Mouse (Mus musculus): ENCODE measurements around the gene Coq10b. TPM values are rescaled to one million over a fixed set of nuclear protein-coding genes. Genes with fewer than 3 reads are reported as not detected.

Gene Coq10b
- polyA plus RNA-seq, 1 experiment: 6.6 TPM

GRCm38 (mm10) chr1:55027253-55027801 is 25.2 kb upstream of the Coq10b start, which contains the start of gene Sf3b1:
Sf3b1 (minus strand) TSS chr1:55027481.
- H3K4me3 ChIP-seq (ENCODE audit: control insufficient read depth, insufficient read depth, low read length): peak within 1 kb of the TSS; percentile 68
- peak within 1 kb of the TSS; percentile 93 for H3K27ac ChIP-seq (ENCODE audit: control insufficient read depth, insufficient read depth, low read length)
- peaks cover 9% of the 10 kb centered on the region for H3K4me1 ChIP-seq (replicated peaks; ENCODE audit: control insufficient read depth, insufficient read depth, low read length)
- H3K36me3 ChIP-seq (ENCODE audit: control insufficient read depth, insufficient read depth, low read length): no peaks in the 10 kb centered on the region
- TF ChIP-seq POLR2A (IDR thresholded peaks at IDR 0.05; ENCODE audit: control insufficient read depth, extremely low read depth, insufficient read depth, low read length, poor library complexity) (peak; percentile 94), CTCF (IDR thresholded peaks at IDR 0.05; ENCODE audit: borderline replicate concordance, control insufficient read depth, extremely low read depth, insufficient read depth, low read length, poor library complexity) (0 out of 2 replicates have a peak, but pooled peaks have one; percentile 21)
- peak; percentile 95 for DNase-seq
- H3K27me3 ChIP-seq (ENCODE audit: control insufficient read depth, insufficient read depth, low read length): no peaks in the 10 kb centered on the region
- WGBS: 1% methylated on average over 46 of the region's 46 CpGs

GRCm38 (mm10) chr1:55027966-55028365 is 24.6 kb upstream of the Coq10b start:
- Histone ChIP-seq H3K27me3 (ENCODE audit: control insufficient read depth, insufficient read depth, low read length) (no peaks in the 10 kb centered on the region), H3K27ac (ENCODE audit: control insufficient read depth, insufficient read depth, low read length) (no peak overlapping the region), H3K4me1 (replicated peaks; ENCODE audit: control insufficient read depth, insufficient read depth, low read length) (peaks cover 9% of the 10 kb centered on the region), H3K36me3 (ENCODE audit: control insufficient read depth, insufficient read depth, low read length) (no peaks in the 10 kb centered on the region), H3K4me3 (ENCODE audit: control insufficient read depth, insufficient read depth, low read length) (peak overlapping the region; percentile 65; the same call in 1 of the 2 replicates)
- WGBS: 89% methylated on average over 1 of the region's 1 CpGs
- no peak for TF ChIP-seq POLR2A (IDR thresholded peaks at IDR 0.05; ENCODE audit: control insufficient read depth, extremely low read depth, insufficient read depth, low read length, poor library complexity)
- no peak for TF ChIP-seq CTCF (IDR thresholded peaks at IDR 0.05; ENCODE audit: borderline replicate concordance, control insufficient read depth, extremely low read depth, insufficient read depth, low read length, poor library complexity)
- DNase-seq: no peak

- Histone ChIP-seq H3K36me3 (ENCODE audit: control insufficient read depth, insufficient read depth, low read length) (no peaks in the 10 kb centered on the region), H3K27me3 (ENCODE audit: control insufficient read depth, insufficient read depth, low read length) (no peaks in the 10 kb centered on the region), H3K4me3 (ENCODE audit: control insufficient read depth, insufficient read depth, low read length) (peak overlapping the region; percentile 47), H3K4me1 (replicated peaks; ENCODE audit: control insufficient read depth, insufficient read depth, low read length) (peaks cover 7% of the 10 kb centered on the region), H3K27ac (ENCODE audit: control insufficient read depth, insufficient read depth, low read length) (peak overlapping the region; percentile 93)
- DNase-seq: peak; percentile 51
- TF ChIP-seq POLR2A (IDR thresholded peaks at IDR 0.05; ENCODE audit: control insufficient read depth, extremely low read depth, insufficient read depth, low read length, poor library complexity) (no peak), CTCF (IDR thresholded peaks at IDR 0.05; ENCODE audit: borderline replicate concordance, control insufficient read depth, extremely low read depth, insufficient read depth, low read length, poor library complexity) (no peak)
- WGBS: 22% methylated on average over 11 of the region's 11 CpGs
Measured at GRCm38 (mm10) chr1:55028512-55029249, 23.9 kb upstream of the Coq10b start.

- H3K4me1 ChIP-seq (replicated peaks; ENCODE audit: control insufficient read depth, insufficient read depth, low read length): peaks cover 5% of the 10 kb centered on the region
- no peak for TF ChIP-seq POLR2A (IDR thresholded peaks at IDR 0.05; ENCODE audit: control insufficient read depth, extremely low read depth, insufficient read depth, low read length, poor library complexity)
- TF ChIP-seq CTCF (IDR thresholded peaks at IDR 0.05; ENCODE audit: borderline replicate concordance, control insufficient read depth, extremely low read depth, insufficient read depth, low read length, poor library complexity): no peak
- WGBS: 33% methylated on average over 4 of the region's 4 CpGs
- H3K27me3 ChIP-seq (ENCODE audit: control insufficient read depth, insufficient read depth, low read length): no peaks in the 10 kb centered on the region
- peak; percentile 22 for DNase-seq
- H3K4me3 ChIP-seq (ENCODE audit: control insufficient read depth, insufficient read depth, low read length): no peak overlapping the region; the same call in 1 of the 2 replicates
- H3K27ac ChIP-seq (ENCODE audit: control insufficient read depth, insufficient read depth, low read length): peak overlapping the region; percentile 93
- no peaks in the 10 kb centered on the region for H3K36me3 ChIP-seq (ENCODE audit: control insufficient read depth, insufficient read depth, low read length)
Measured at GRCm38 (mm10) chr1:55029446-55029845, 23.1 kb upstream of the Coq10b start.

- Histone ChIP-seq H3K4me1 (replicated peaks; ENCODE audit: control insufficient read depth, insufficient read depth, low read length) (peaks cover 5% of the 10 kb centered on the region), H3K27me3 (ENCODE audit: control insufficient read depth, insufficient read depth, low read length) (no peaks in the 10 kb centered on the region), H3K4me3 (ENCODE audit: control insufficient read depth, insufficient read depth, low read length) (no peak overlapping the region), H3K36me3 (ENCODE audit: control insufficient read depth, insufficient read depth, low read length) (no peaks in the 10 kb centered on the region), H3K27ac (ENCODE audit: control insufficient read depth, insufficient read depth, low read length) (no peak overlapping the region)
- no peak for DNase-seq
- no peak for TF ChIP-seq POLR2A (IDR thresholded peaks at IDR 0.05; ENCODE audit: control insufficient read depth, extremely low read depth, insufficient read depth, low read length, poor library complexity)
- TF ChIP-seq CTCF (IDR thresholded peaks at IDR 0.05; ENCODE audit: borderline replicate concordance, control insufficient read depth, extremely low read depth, insufficient read depth, low read length, poor library complexity): no peak
Measured at GRCm38 (mm10) chr1:55031026-55031779, 21.4 kb upstream of the Coq10b start.

- H3K4me1 ChIP-seq (replicated peaks; ENCODE audit: control insufficient read depth, insufficient read depth, low read length): no peaks in the 10 kb centered on the region
- no peak for DNase-seq
- H3K4me3 ChIP-seq (ENCODE audit: control insufficient read depth, insufficient read depth, low read length): no peak overlapping the region
- 100% methylated on average over 1 of the region's 1 CpGs for WGBS
- H3K27ac ChIP-seq (ENCODE audit: control insufficient read depth, insufficient read depth, low read length): no peak overlapping the region
- TF ChIP-seq CTCF (IDR thresholded peaks at IDR 0.05; ENCODE audit: borderline replicate concordance, control insufficient read depth, extremely low read depth, insufficient read depth, low read length, poor library complexity): no peak
- no peak for TF ChIP-seq POLR2A (IDR thresholded peaks at IDR 0.05; ENCODE audit: control insufficient read depth, extremely low read depth, insufficient read depth, low read length, poor library complexity)
- no peaks in the 10 kb centered on the region for H3K27me3 ChIP-seq (ENCODE audit: control insufficient read depth, insufficient read depth, low read length)
- H3K36me3 ChIP-seq (ENCODE audit: control insufficient read depth, insufficient read depth, low read length): no peaks in the 10 kb centered on the region
Measured at GRCm38 (mm10) chr1:55039944-55040343, 12.6 kb upstream of the Coq10b start.

All from thymus, adult 2 months (tissue).